Mouse (Mus musculus) heart, embryonic 16.5 days (tissue): ENCODE results near the gene Kank1. TPM values are rescaled to one million over a fixed set of nuclear protein-coding genes. Genes with fewer than 3 reads are reported as not detected.

Experiments used
- ATAC-seq: fragments of 200-750 bp; cut with Nextera tagmentation; replicated peaks from 2 replicates; pipeline ENCODE4 v1.8.0; 2017; ENCODE audit warnings: moderate number of reproducible peaks; ENCODE audit not compliant: insufficient read depth, low FRiP score; ENCODE audit errors: extremely low read depth
- H3K27ac ChIP-seq: fragments of 300-500 bp; sonication (generic); 2 replicates; pipeline ENCODE4 v1.5.1; 2014; ENCODE audit warnings: mild to moderate bottlenecking, low read length, control low read depth, moderate library complexity
- H3K27me3 ChIP-seq: fragments of 300-500 bp; sonication (generic); 2 replicates; pipeline ENCODE4 v1.6.1; 2014; ENCODE audit warnings: low read length, mixed read lengths; ENCODE audit not compliant: control insufficient read depth, insufficient read depth
- H3K36me3 ChIP-seq: fragments of 300-500 bp; sonication (generic); 2 replicates; pipeline ENCODE4 v1.6.1; 2014; ENCODE audit not compliant: control insufficient read depth, insufficient read depth
- H3K4me1 ChIP-seq: fragments of 300-500 bp; sonication (generic); 2 replicates; pipeline ENCODE4 v1.6.1; 2014; ENCODE audit warnings: low read length, mixed read lengths; ENCODE audit not compliant: control insufficient read depth, insufficient read depth
- H3K4me2 ChIP-seq: fragments of 300-500 bp; sonication (generic); 2 replicates; pipeline ENCODE4 v1.6.1; 2014; ENCODE audit warnings: low read depth, mild to moderate bottlenecking, control low read depth, low read length
- H3K4me3 ChIP-seq: fragments of 300-500 bp; sonication (generic); 2 replicates; pipeline ENCODE4 v1.5.1; 2014; ENCODE audit warnings: mild to moderate bottlenecking, control low read depth, low read length
- H3K9ac ChIP-seq: fragments of 300-500 bp; sonication (generic); 2 replicates; pipeline ENCODE4 v1.6.1; 2014; ENCODE audit warnings: low read length, control low read depth
- H3K9me3 ChIP-seq: fragments of 300-500 bp; sonication (generic); replicated peaks from 2 replicates; pipeline ENCODE4 v1.6.1; 2016; ENCODE audit warnings: low read length; ENCODE audit not compliant: control insufficient read depth
- WGBS: fragments of 180-500 bp; shearing (Covaris S2); extraction: QIAGEN DNeasy Blood & Tissue Kit; methylation state at CpG from one replicate; pipeline ENCODE4 v1.1.7; 2014; 5-methylcytosine and 5-hydroxymethylcytosine counted together
- polyA plus RNA-seq: library from polyadenylated mRNA; unstranded; fragments of >200 nt; fragmentation: Nextera tagmentation; extraction: Ambion mirVana; gene quantifications from 2 replicates; pipeline ENCODE4 v1.2.1, GENCODE M21; 2015

Kank1 gene
- polyA plus RNA-seq, 1 experiment from 2014 or later: 40.9 TPM

- no peaks in the 10 kb centered on the region for H3K36me3 ChIP-seq
- H3K27me3 ChIP-seq: no peaks in the 10 kb centered on the region
- H3K9ac ChIP-seq: no peak overlapping the region
- WGBS: 86% methylated on average over 5 of the region's 5 CpGs
- no peak overlapping the region for H3K4me2 ChIP-seq
- H3K27ac ChIP-seq: no peak overlapping the region
- H3K9me3 ChIP-seq: no peaks in the 10 kb centered on the region
- no peak overlapping the region for H3K4me3 ChIP-seq
- peaks cover 7% of the 10 kb centered on the region; the same call in 1 of the 2 replicates for H3K4me1 ChIP-seq
- ATAC-seq: no peak
These were observed 54.3 kb downstream of the Kank1 start for GRCm38 (mm10) chr19:25290991-25291520.

- 59% methylated on average over 4 of the region's 4 CpGs for WGBS
- ATAC-seq: no peak
These were observed 58.4 kb downstream of the Kank1 start for GRCm38 (mm10) chr19:25295207-25295606.

GRCm38 (mm10) chr19:25297269-25297668 is 60.5 kb downstream of the Kank1 start:
- H3K36me3 ChIP-seq: no peaks in the 10 kb centered on the region
- H3K27me3 ChIP-seq: no peaks in the 10 kb centered on the region
- no peak for ATAC-seq
- H3K4me1 ChIP-seq: no peaks in the 10 kb centered on the region
- H3K9ac ChIP-seq: no peak overlapping the region
- no peak overlapping the region for H3K4me3 ChIP-seq
- WGBS: 81% methylated on average over 5 of the region's 5 CpGs
- no peak overlapping the region for H3K4me2 ChIP-seq
- H3K27ac ChIP-seq: no peak overlapping the region
- no peaks in the 10 kb centered on the region for H3K9me3 ChIP-seq

More at GRCm38 (mm10) chr19:25295207-25295606, 58.4 kb downstream of the Kank1 start:
- Histone ChIP-seq H3K27me3 (no peaks in the 10 kb centered on the region), H3K36me3 (no peaks in the 10 kb centered on the region), H3K9ac (no peak overlapping the region), H3K27ac (no peak overlapping the region), H3K4me2 (no peak overlapping the region), H3K4me3 (no peak overlapping the region), H3K4me1 (no peaks in the 10 kb centered on the region), H3K9me3 (no peaks in the 10 kb centered on the region)

- 87% methylated on average over 14 of the region's 14 CpGs for WGBS
- ATAC-seq: no peak
- no peak overlapping the region for H3K9ac ChIP-seq
- no peak overlapping the region for H3K4me3 ChIP-seq
- H3K27ac ChIP-seq: no peak overlapping the region
- no peaks in the 10 kb centered on the region for H3K27me3 ChIP-seq
- no peaks in the 10 kb centered on the region for H3K4me1 ChIP-seq
- no peaks in the 10 kb centered on the region for H3K9me3 ChIP-seq
- no peak overlapping the region for H3K4me2 ChIP-seq
- H3K36me3 ChIP-seq: no peaks in the 10 kb centered on the region
These were observed 63.3 kb downstream of the Kank1 start for GRCm38 (mm10) chr19:25299852-25300670.

- H3K9me3 ChIP-seq: no peaks in the 10 kb centered on the region
- no peaks in the 10 kb centered on the region for H3K27me3 ChIP-seq
- no peak overlapping the region for H3K9ac ChIP-seq
- WGBS: 84% methylated on average over 5 of the region's 5 CpGs
- no peaks in the 10 kb centered on the region for H3K36me3 ChIP-seq
- H3K4me2 ChIP-seq: no peak overlapping the region
- no peak overlapping the region for H3K4me3 ChIP-seq
- ATAC-seq: no peak
- H3K27ac ChIP-seq: no peak overlapping the region
- no peaks in the 10 kb centered on the region for H3K4me1 ChIP-seq
These were observed 64.4 kb downstream of the Kank1 start for GRCm38 (mm10) chr19:25301189-25301588.

- no peaks in the 10 kb centered on the region for H3K36me3 ChIP-seq
- H3K4me3 ChIP-seq: no peak overlapping the region
- H3K9ac ChIP-seq: no peak overlapping the region
- no peak for ATAC-seq
- H3K9me3 ChIP-seq: no peaks in the 10 kb centered on the region
- H3K27me3 ChIP-seq: no peaks in the 10 kb centered on the region
- H3K27ac ChIP-seq: no peak overlapping the region
- H3K4me2 ChIP-seq: no peak overlapping the region
- WGBS: 68% methylated on average over 9 of the region's 9 CpGs
- H3K4me1 ChIP-seq: peaks cover 22% of the 10 kb centered on the region
These were observed 69.5 kb downstream of the Kank1 start for GRCm38 (mm10) chr19:25306277-25306676.

GRCm38 (mm10) chr19:25308156-25308555 is 71.4 kb downstream of the Kank1 start:
- Histone ChIP-seq H3K4me3 (no peak overlapping the region), H3K4me2 (peak overlapping the region; percentile 60; the same call in 1 of the 2 replicates)

GRCm38 (mm10) chr19:25308763-25309162 is 72.0 kb downstream of the Kank1 start:
- WGBS: 10% methylated on average over 12 of the region's 12 CpGs
- H3K36me3 ChIP-seq: no peaks in the 10 kb centered on the region
- H3K9ac ChIP-seq: peak overlapping the region; percentile 60
- H3K4me1 ChIP-seq: peaks cover 43% of the 10 kb centered on the region
- H3K27ac ChIP-seq: peak overlapping the region; percentile 75
- H3K27me3 ChIP-seq: no peaks in the 10 kb centered on the region
- no peaks in the 10 kb centered on the region for H3K9me3 ChIP-seq
- H3K4me2 ChIP-seq: peak overlapping the region; percentile 60
- H3K4me3 ChIP-seq: peak overlapping the region; percentile 33
- no peak for ATAC-seq

More at GRCm38 (mm10) chr19:25308156-25308555, 71.4 kb downstream of the Kank1 start:
- Histone ChIP-seq H3K4me1 (peaks cover 41% of the 10 kb centered on the region), H3K9me3 (no peaks in the 10 kb centered on the region), H3K27me3 (no peaks in the 10 kb centered on the region), H3K9ac (no peak overlapping the region), H3K27ac (no peak overlapping the region), H3K36me3 (no peaks in the 10 kb centered on the region)
- ATAC-seq: no peak
- WGBS: 24% methylated on average over 2 of the region's 2 CpGs

GRCm38 (mm10) chr19:25310989-25311388 is 74.2 kb downstream of the Kank1 start:
- no peak overlapping the region for H3K4me2 ChIP-seq
- no peak for ATAC-seq
- no peak overlapping the region for H3K9ac ChIP-seq
- no peaks in the 10 kb centered on the region for H3K9me3 ChIP-seq
- H3K4me3 ChIP-seq: no peak overlapping the region
- H3K27me3 ChIP-seq: no peaks in the 10 kb centered on the region
- H3K27ac ChIP-seq: no peak overlapping the region
- WGBS: 71% methylated on average over 5 of the region's 5 CpGs
- no peaks in the 10 kb centered on the region for H3K36me3 ChIP-seq
- H3K4me1 ChIP-seq: peaks cover 52% of the 10 kb centered on the region
